ENCODE assay signal across 9 mouse cellular contexts in genomic region chr19:59267417-59267963, GRCm38 (mm10). TPM values are rescaled to one million over a fixed set of nuclear protein-coding genes. Genes with fewer than 3 reads are reported as not detected.
DNase-seq lines count a peak whose midpoint lies in the region; ATAC-seq and TF ChIP-seq lines count a peak whose summit lies in the region.
"Had no signal": no experiment of that assay in that cellular context is flagged by ENCODE, and none has a peak within 500 bp of the region (broad histone marks: within the 10 kb centered on the region; RNA-seq: fewer than 3 reads in every experiment).

No protein-coding gene starts in this region.

- no peak overlapping the region for H3K4me3 ChIP-seq in liver, embryonic 11.5 days (ENCODE audit: low read depth, low read length)
- no peak overlapping the region for H3K4me3 ChIP-seq in forebrain, embryonic 13.5 days
- no peak overlapping the region for H3K4me3 ChIP-seq in intestine, embryonic 16.5 days (ENCODE audit: low read length)
- no peak overlapping the region for H3K4me3 ChIP-seq in stomach, postnatal 0 days (ENCODE audit: low read depth, low read length)
- H3K4me3 ChIP-seq: liver, embryonic 13.5 days had no signal

- no peaks in the 10 kb centered on the region; the same call in 1 of the 2 replicates for H3K4me1 ChIP-seq in liver, embryonic 11.5 days (replicated peaks; ENCODE audit: control insufficient read depth, insufficient read depth, low read length)
- peaks cover 45% of the 10 kb centered on the region for H3K4me1 ChIP-seq in forebrain, embryonic 13.5 days
- H3K4me1 ChIP-seq in intestine, embryonic 16.5 days (ENCODE audit: control insufficient read depth, insufficient read depth, low read length) = peaks cover 7% of the 10 kb centered on the region
- no peaks in the 10 kb centered on the region for H3K4me1 ChIP-seq in stomach, postnatal 0 days (replicated peaks; ENCODE audit: control insufficient read depth, insufficient read depth)
- H3K4me1 ChIP-seq: liver, embryonic 13.5 days had no signal

- no peaks in the 10 kb centered on the region for H3K36me3 ChIP-seq in liver, embryonic 11.5 days (ENCODE audit: control insufficient read depth, insufficient read depth, low read length)
- no peaks in the 10 kb centered on the region for H3K36me3 ChIP-seq in forebrain, embryonic 13.5 days (ENCODE audit: poor library complexity, severe bottlenecking)
- no peaks in the 10 kb centered on the region for H3K36me3 ChIP-seq in intestine, embryonic 16.5 days (ENCODE audit: control insufficient read depth, insufficient read depth, low read length)
- no peaks in the 10 kb centered on the region for H3K36me3 ChIP-seq in stomach, postnatal 0 days (ENCODE audit: control insufficient read depth, insufficient read depth, low read length)
- H3K36me3 ChIP-seq: liver, embryonic 13.5 days had no signal

- DNase-seq in liver, embryonic 11.5 days (ENCODE audit: low spot score) = no peak
- no peak for DNase-seq in liver
- DNase-seq in stomach, postnatal 0 days (ENCODE audit: low spot score) = no peak
- no peak for DNase-seq in gastrocnemius, postnatal 4 days (ENCODE audit: low spot score in 2 of 2)
- DNase-seq: cerebellum, postnatal 14 days; liver, embryonic 13.5 days had no signal

- no peak overlapping the region for H3K4me2 ChIP-seq in liver, embryonic 11.5 days
- H3K4me2 ChIP-seq in forebrain, embryonic 13.5 days = peak overlapping the region; percentile 31
- H3K4me2 ChIP-seq in intestine, embryonic 16.5 days (ENCODE audit: low read depth, low read length) = no peak overlapping the region
- no peak overlapping the region for H3K4me2 ChIP-seq in stomach, postnatal 0 days (replicated peaks; ENCODE audit: low read depth)
- H3K4me2 ChIP-seq: liver, embryonic 13.5 days had no signal

- peak overlapping the region; percentile 5; the same call in 1 of the 2 replicates for H3K27ac ChIP-seq in liver, embryonic 11.5 days (ENCODE audit: low read depth, low read length)
- peak overlapping the region; percentile 88 for H3K27ac ChIP-seq in forebrain, embryonic 13.5 days
- peak overlapping the region; percentile 71 for H3K27ac ChIP-seq in intestine, embryonic 16.5 days (ENCODE audit: low read length)
- H3K27ac ChIP-seq in stomach, postnatal 0 days (replicated peaks) = peak overlapping the region; percentile 45
- H3K27ac ChIP-seq: liver, embryonic 13.5 days had no signal

- H3K9ac ChIP-seq in liver, embryonic 11.5 days (ENCODE audit: low read depth, low read length) = no peak overlapping the region
- peak overlapping the region; percentile 35; the same call in 1 of the 2 replicates for H3K9ac ChIP-seq in forebrain, embryonic 13.5 days
- no peak overlapping the region for H3K9ac ChIP-seq in intestine, embryonic 16.5 days (ENCODE audit: low read depth, low read length)
- no peak overlapping the region for H3K9ac ChIP-seq in stomach, postnatal 0 days (ENCODE audit: low read length)
- H3K9ac ChIP-seq: liver, embryonic 13.5 days had no signal

- TF ChIP-seq CTCF in stomach, postnatal 0 days (IDR thresholded peaks at IDR 0.05; ENCODE audit: low read depth) = no peak; the same call in 1 of the 2 replicates

- no peak for TF ChIP-seq EP300 in stomach, postnatal 0 days (optimal IDR thresholded peaks at IDR 0.05)

- 26% methylated on average over 5 of the region's 5 CpGs for WGBS in liver, embryonic 11.5 days
- WGBS in forebrain, embryonic 13.5 days = 16% methylated on average over 5 of the region's 5 CpGs
- WGBS in intestine, embryonic 16.5 days = 19% methylated on average over 5 of the region's 5 CpGs
- 18% methylated on average over 5 of the region's 5 CpGs for WGBS in stomach, postnatal 0 days

- ATAC-seq in liver, embryonic 11.5 days (replicated peaks; ENCODE audit: low FRiP score) = no peak
- peak; percentile 28; the same call in 1 of the 2 replicates for ATAC-seq in forebrain, embryonic 13.5 days
- peak; percentile 56 for ATAC-seq in intestine, embryonic 16.5 days
- ATAC-seq in stomach, postnatal 0 days (ENCODE audit: low FRiP score, low TSS enrichment) = 0 out of 2 replicates have a peak, but pooled peaks have one; percentile 53
- no peak for ATAC-seq in cerebellum, adult (ENCODE audit: insufficient number of reproducible peaks, low FRiP score, low TSS enrichment)

- 0 out of 2 replicates have a peak, but pooled peaks cover 4% of the 10 kb centered on the region for H3K27me3 ChIP-seq in liver, embryonic 11.5 days (replicated peaks; ENCODE audit: control insufficient read depth, insufficient read depth, low read length)
- peaks cover 7% of the 10 kb centered on the region; the same call in 1 of the 2 replicates for H3K27me3 ChIP-seq in forebrain, embryonic 13.5 days
- no peaks in the 10 kb centered on the region for H3K27me3 ChIP-seq in intestine, embryonic 16.5 days (replicated peaks; ENCODE audit: control insufficient read depth, insufficient read depth, low read length)
- H3K27me3 ChIP-seq in stomach, postnatal 0 days (ENCODE audit: control insufficient read depth, insufficient read depth, low read length) = no peaks in the 10 kb centered on the region

- H3K9me3 ChIP-seq in liver, embryonic 11.5 days (ENCODE audit: control insufficient read depth, low read length) = no peaks in the 10 kb centered on the region
- H3K9me3 ChIP-seq in forebrain, embryonic 13.5 days (replicated peaks) = no peaks in the 10 kb centered on the region
- H3K9me3 ChIP-seq in intestine, embryonic 16.5 days (ENCODE audit: control insufficient read depth, low read length) = no peaks in the 10 kb centered on the region
- no peaks in the 10 kb centered on the region for H3K9me3 ChIP-seq in stomach, postnatal 0 days (ENCODE audit: control insufficient read depth, low read length)
- H3K9me3 ChIP-seq: liver, embryonic 13.5 days had no signal

RNA-seq across cellular contexts. Expression of gene Slc18a2, which starts 6.8 kb away (rescaled TPM):
- polyA plus RNA-seq in liver, embryonic 11.5 days (2014; fragmentation: Nextera tagmentation; extraction: Ambion mirVana) = 9.6 and 10.1 TPM in 2 replicates
- 26.1 and 28.6 TPM in 2 replicates for polyA plus RNA-seq in forebrain, embryonic 13.5 days (2015; fragmentation: Nextera tagmentation; extraction: Ambion mirVana)
- 7.5 and 7.9 TPM in 2 replicates for polyA plus RNA-seq in intestine, embryonic 16.5 days (2015; fragmentation: Nextera tagmentation; extraction: Ambion mirVana)
- polyA plus RNA-seq in stomach, postnatal 0 days (2015; fragmentation: Nextera tagmentation; extraction: Ambion mirVana) = 4.6 and 5.1 TPM in 2 replicates
- total RNA-seq in gastrocnemius, postnatal 4 days (2021) = 1 to 10 TPM; 1.4 to 1.6 TPM

RNA-seq across cellular contexts. Expression of gene Kcnk18, which starts 48.5 kb away (rescaled TPM):
- polyA plus RNA-seq in liver, embryonic 11.5 days (2014; fragmentation: Nextera tagmentation; extraction: Ambion mirVana) = not detected in 2 replicates
- not detected in 2 replicates for polyA plus RNA-seq in forebrain, embryonic 13.5 days (2015; fragmentation: Nextera tagmentation; extraction: Ambion mirVana)
- not detected in 2 replicates for polyA plus RNA-seq in intestine, embryonic 16.5 days (2015; fragmentation: Nextera tagmentation; extraction: Ambion mirVana)
- polyA plus RNA-seq in stomach, postnatal 0 days (2015; fragmentation: Nextera tagmentation; extraction: Ambion mirVana) = 0.04 TPM in 1 of 2 replicates, not detected in the other
- total RNA-seq in gastrocnemius, postnatal 4 days (2021) = not detected
- polyA plus RNA-seq: liver, embryonic 13.5 days had no signal

RNA-seq across cellular contexts. Expression of gene Rps12-ps3, which starts 54.6 kb away (rescaled TPM):
- polyA plus RNA-seq in liver, embryonic 11.5 days (2014; fragmentation: Nextera tagmentation; extraction: Ambion mirVana) = 63.6 and 85.2 TPM in 2 replicates
- polyA plus RNA-seq in forebrain, embryonic 13.5 days (2015; fragmentation: Nextera tagmentation; extraction: Ambion mirVana) = 5.0 and 7.9 TPM in 2 replicates
- polyA plus RNA-seq in intestine, embryonic 16.5 days (2015; fragmentation: Nextera tagmentation; extraction: Ambion mirVana) = 14.2 and 16.4 TPM in 2 replicates
- polyA plus RNA-seq in stomach, postnatal 0 days (2015; fragmentation: Nextera tagmentation; extraction: Ambion mirVana) = 13.0 and 25.1 TPM in 2 replicates
- 100 to 1,000 TPM; 716 to 892 TPM for total RNA-seq in gastrocnemius, postnatal 4 days (2021)

Comparison
In these comparisons a context has a peak if more than half of its experiments do, and no peak if none do; other contexts are left out.
1. ATAC-seq: peak in forebrain, embryonic 13.5 days (single experiment), intestine, embryonic 16.5 days (single experiment) and stomach, postnatal 0 days (single experiment); none in liver, embryonic 11.5 days (single experiment) and cerebellum, adult (single experiment).
2. H3K27ac ChIP-seq: peak in every context shown above with its lines; median percentile 88 in forebrain, embryonic 13.5 days; 71 in intestine, embryonic 16.5 days; 45 in stomach, postnatal 0 days; 5 in liver, embryonic 11.5 days.